Mouse (Mus musculus) myocyte (in vitro differentiated cells): ENCODE measurements around the gene Dennd6a.

Source experiments
- CEBPB ChIP-seq: IDR thresholded peaks from 2 replicates; pipeline ENCODE4 v1.6.1; 2011; ENCODE audit warnings: mild to moderate bottlenecking, moderate library complexity; ENCODE audit not compliant: poor library complexity, insufficient read depth, severe bottlenecking
- E2F4 ChIP-seq: IDR thresholded peaks from one replicate; pipeline ENCODE4 v1.6.1; 2011; ENCODE audit warnings: mild to moderate bottlenecking, control low read depth, moderate library complexity; ENCODE audit not compliant: insufficient read depth
- MAX ChIP-seq: IDR thresholded peaks from one replicate; pipeline ENCODE4 v1.6.1; 2011; ENCODE audit warnings: low read depth, mild to moderate bottlenecking, control low read depth
- MYOD1 ChIP-seq, 3 experiments: IDR thresholded peaks; one replicate each; pipeline ENCODE4 v1.6.1; 2011; ENCODE audit warnings: control low read depth in 2 of 3, low read depth in 2 of 3, mild to moderate bottlenecking in 2 of 3, moderate library complexity in 1 of 3; ENCODE audit not compliant: insufficient read length in 2 of 3, control insufficient read depth in 1 of 3
- MYOG ChIP-seq, 3 experiments: IDR thresholded peaks; one replicate each; pipeline ENCODE4 v1.6.1; 2011; ENCODE audit warnings: control low read depth in 2 of 3, low read depth in 2 of 3, mild to moderate bottlenecking in 2 of 3; ENCODE audit not compliant: insufficient read length in 2 of 3, control insufficient read depth in 1 of 3, insufficient read depth in 1 of 3
- POLR2A ChIP-seq: IDR thresholded peaks from one replicate; pipeline ENCODE4 v1.6.1; 2011; ENCODE audit warnings: low read depth, mild to moderate bottlenecking, control low read depth, moderate library complexity; ENCODE audit not compliant: insufficient read length
- POLR2AphosphoS2 ChIP-seq: IDR thresholded peaks from one replicate; pipeline ENCODE4 v1.6.1; 2011; ENCODE audit warnings: low read depth, control low read depth; ENCODE audit not compliant: insufficient read length
- USF1 ChIP-seq: IDR thresholded peaks from one replicate; pipeline ENCODE4 v1.6.1; 2011; ENCODE audit warnings: low read depth, mild to moderate bottlenecking, control low read depth, moderate library complexity

- no peak for TF ChIP-seq POLR2A
- TF ChIP-seq USF1 = no peak
- TF ChIP-seq MAX = no peak
- no peak for TF ChIP-seq MYOD1 (IDR thresholded peaks at IDR 0.05; ENCODE audit: control insufficient read depth in 1 of 3, insufficient read length in 2 of 3, low read depth in 2 of 3)
- TF ChIP-seq MYOG (IDR thresholded peaks at IDR 0.05; ENCODE audit: control insufficient read depth in 1 of 3, insufficient read depth in 1 of 3, insufficient read length in 2 of 3, low read depth in 2 of 3) = no peak
- no peak for TF ChIP-seq E2F4
- TF ChIP-seq POLR2AphosphoS2 = no peak
- TF ChIP-seq CEBPB = no peak
These were observed 74.2 kb downstream of the Dennd6a start for GRCm38 (mm10) chr14:26647811-26648210.
